Mouse (Mus musculus) heart, adult 9 months (tissue): Measurements from ENCODE around the gene Tnfsf12.

Experiments used
- DNase-seq, 2 experiments: peaks; one replicate each; pipeline ENCODE4 v3.0.0; 2022; ENCODE audit warnings: low spot score in 2 of 2

The Tnfsf12 gene

DNA sequence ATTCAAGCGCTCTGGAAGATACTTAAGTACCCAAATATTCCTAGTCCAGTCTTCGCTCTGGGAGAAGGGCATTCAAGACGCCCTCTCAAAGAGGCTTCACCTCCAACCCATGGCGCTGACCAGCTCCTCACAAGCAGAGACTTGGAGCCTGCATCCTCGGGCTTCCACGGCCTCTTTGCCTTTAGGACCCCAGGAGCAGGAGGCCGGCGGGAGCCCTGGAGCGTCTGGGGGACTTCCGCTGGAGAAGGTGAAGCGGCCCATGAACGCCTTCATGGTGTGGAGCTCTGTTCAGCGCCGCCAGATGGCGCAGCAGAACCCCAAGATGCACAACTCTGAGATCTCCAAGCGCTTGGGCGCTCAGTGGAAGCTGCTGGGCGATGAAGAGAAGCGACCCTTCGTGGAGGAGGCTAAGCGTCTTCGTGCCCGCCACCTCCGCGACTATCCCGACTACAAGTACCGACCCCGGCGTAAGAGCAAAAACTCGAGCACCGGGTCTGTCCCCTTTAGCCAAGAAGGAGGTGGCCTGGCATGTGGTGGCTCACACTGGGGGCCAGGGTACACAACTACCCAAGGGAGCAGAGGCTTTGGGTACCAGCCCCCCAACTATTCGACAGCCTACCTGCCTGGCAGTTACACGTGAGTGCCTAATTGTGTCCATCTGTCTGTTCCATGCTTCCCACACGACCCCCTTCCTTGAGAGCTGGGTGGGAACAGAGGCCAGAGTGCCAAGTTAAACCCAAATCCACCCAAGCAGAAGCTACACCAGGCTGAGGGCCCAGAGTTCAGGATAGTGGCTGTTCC lies 40.2 kb downstream of the Tnfsf12 start, which contains the start of gene Sox15:
TSS of gene Sox15 (plus strand) at position 51 of the 801 bp plus-strand sequence.
- DNase-seq, result peak; percentile 27 to 58

DNA sequence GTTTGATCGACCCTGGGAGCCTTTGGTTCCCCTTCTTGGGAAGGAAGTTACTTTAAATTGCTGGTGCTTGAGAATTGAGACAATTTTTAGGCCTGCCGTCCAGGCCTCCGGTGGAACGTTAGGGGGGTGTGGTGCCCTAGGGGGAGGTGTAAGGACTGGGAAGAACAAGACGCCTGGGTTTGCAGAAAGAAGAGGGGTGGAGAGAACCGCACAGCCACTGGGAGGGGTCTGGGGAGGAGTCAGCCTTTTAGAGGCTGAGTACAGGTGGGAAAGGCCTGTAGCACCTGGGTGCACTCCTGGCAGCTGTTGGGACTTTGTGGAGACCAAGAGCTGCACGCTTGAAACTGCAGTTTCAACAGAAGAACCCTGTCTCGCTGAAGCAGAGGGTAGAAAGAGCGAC lies 40.9 kb downstream of the Tnfsf12 start:
- no peak for DNase-seq

- DNase-seq, result no peak
Measured at GRCm38 (mm10) chr11:69653399-69653798, 42.2 kb downstream of the Tnfsf12 start.

DNA sequence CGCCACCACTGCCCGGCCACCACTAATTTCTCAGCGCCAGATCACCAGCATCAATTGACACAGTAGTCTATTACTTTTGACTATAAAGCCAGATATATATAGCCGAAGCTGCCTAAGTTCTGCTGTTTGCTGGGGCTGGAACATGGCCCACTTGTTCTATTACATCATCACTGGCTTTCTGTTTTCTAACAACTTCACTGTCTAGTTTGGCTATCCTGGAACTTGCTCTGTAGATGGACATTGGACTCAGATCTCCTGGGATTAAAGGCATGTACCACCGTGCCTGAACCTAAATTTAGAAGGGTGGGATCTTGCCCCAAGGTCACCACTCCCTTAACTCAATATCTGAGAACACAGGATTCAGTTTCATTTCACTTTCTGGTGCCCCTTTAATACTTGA lies 49.8 kb downstream of the Tnfsf12 start:
- no peak for DNase-seq
